Comparison of ENCODE assay signal across 9 mouse cellular contexts in the genomic region with DNA sequence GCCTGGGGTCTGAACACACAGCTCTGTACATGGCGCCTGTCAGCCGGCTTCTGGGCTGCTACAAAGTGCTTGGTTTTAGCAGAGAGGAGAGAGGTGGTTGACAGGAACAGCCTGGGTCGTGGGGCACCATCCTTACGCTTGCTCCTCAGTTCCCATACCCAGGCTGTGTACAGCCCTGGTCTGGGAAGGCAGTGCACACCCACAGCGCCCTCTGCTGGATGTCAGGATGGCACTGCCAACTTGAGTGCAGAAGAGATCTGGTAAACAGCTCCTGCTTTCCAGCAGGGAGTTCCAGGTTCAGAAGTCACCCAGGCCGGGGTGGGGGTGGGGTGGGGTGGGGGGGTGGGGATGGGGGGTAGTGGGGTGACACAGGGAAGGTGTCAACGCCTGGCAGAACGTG.
DNase-seq lines count a peak whose midpoint lies in the region; ATAC-seq lines count a peak whose summit lies in the region.
"Had no signal": no experiment of that assay in that cellular context is flagged by ENCODE, and none has a peak within 500 bp of the region (broad histone marks: within the 10 kb centered on the region; RNA-seq: fewer than 3 reads in every experiment).

No protein-coding gene starts in this region.

- H3K36me3 ChIP-seq in liver, embryonic 12.5 days, result no peaks in the 10 kb centered on the region
- no peaks in the 10 kb centered on the region for H3K36me3 ChIP-seq in limb, embryonic 11.5 days (ENCODE audit: control insufficient read depth, insufficient read depth, low read length)
- no peaks in the 10 kb centered on the region for H3K36me3 ChIP-seq in stomach, embryonic 16.5 days (ENCODE audit: control insufficient read depth, insufficient read depth, low read length)
- H3K36me3 ChIP-seq: G1E had no signal

- peak; percentile 73 for DNase-seq in liver
- DNase-seq in embryo, embryonic 9.5 days (ENCODE audit: extremely low spot score), result peak; percentile 74
- peak; percentile 72 to 90 for DNase-seq in heart, adult 18-20 months
- DNase-seq in kidney, adult 8-10 months, result peak; percentile 74 to 85
- peak; percentile 91 for DNase-seq in limb, embryonic 11.5 days (ENCODE audit: low spot score)
- DNase-seq in neural tube, embryonic 10.5 days (ENCODE audit: extremely low spot score, low spot score), result peak; percentile 87

- H3K4me2 ChIP-seq in liver, embryonic 12.5 days, result no peak overlapping the region
- H3K4me2 ChIP-seq in limb, embryonic 11.5 days (ENCODE audit: low read depth, severe bottlenecking), result no peak overlapping the region
- no peak overlapping the region for H3K4me2 ChIP-seq in stomach, embryonic 16.5 days (ENCODE audit: low read depth, low read length)

- H3K4me3 ChIP-seq in liver, embryonic 12.5 days, result no peak overlapping the region
- no peak overlapping the region for H3K4me3 ChIP-seq in limb, embryonic 11.5 days (ENCODE audit: low read depth, low read length)
- H3K4me3 ChIP-seq in stomach, embryonic 16.5 days (replicated peaks; ENCODE audit: low read length), result no peak overlapping the region

- H3K9me3 ChIP-seq in liver, embryonic 12.5 days (replicated peaks), result no peaks in the 10 kb centered on the region
- no peaks in the 10 kb centered on the region for H3K9me3 ChIP-seq in limb, embryonic 11.5 days (ENCODE audit: control insufficient read depth, low read length)
- no peaks in the 10 kb centered on the region for H3K9me3 ChIP-seq in stomach, embryonic 16.5 days (replicated peaks; ENCODE audit: control insufficient read depth, low read length)

- no peak overlapping the region for H3K9ac ChIP-seq in liver, embryonic 12.5 days
- H3K9ac ChIP-seq in limb, embryonic 11.5 days (ENCODE audit: low read length), result no peak overlapping the region
- no peak overlapping the region for H3K9ac ChIP-seq in stomach, embryonic 16.5 days (ENCODE audit: low read length)

- H3K27ac ChIP-seq in liver, embryonic 12.5 days, result no peak overlapping the region
- H3K27ac ChIP-seq in limb, embryonic 11.5 days (replicated peaks; ENCODE audit: low read depth, low read length), result no peak overlapping the region
- H3K27ac ChIP-seq in stomach, embryonic 16.5 days (ENCODE audit: low read length), result no peak overlapping the region

- WGBS in liver, embryonic 12.5 days (ENCODE audit: insufficient replicate concordance), result 18% methylated on average over 7 of the region's 8 CpGs
- 11% methylated on average over 8 of the region's 8 CpGs for WGBS in limb, embryonic 11.5 days
- whole genome bisulfite sequencing in stomach, embryonic 16.5 days, result 11% methylated on average over 8 of the region's 8 CpGs

- H3K4me1 ChIP-seq in liver, embryonic 12.5 days, result no peaks in the 10 kb centered on the region
- 0 out of 2 replicates have a peak, but pooled peaks cover 2% of the 10 kb centered on the region for H3K4me1 ChIP-seq in limb, embryonic 11.5 days (ENCODE audit: control insufficient read depth, insufficient read depth, low read length)
- no peaks in the 10 kb centered on the region for H3K4me1 ChIP-seq in stomach, embryonic 16.5 days (ENCODE audit: control insufficient read depth, insufficient read depth, low read length)

- peaks cover 25% of the 10 kb centered on the region for H3K27me3 ChIP-seq in liver, embryonic 12.5 days (replicated peaks)
- H3K27me3 ChIP-seq in limb, embryonic 11.5 days (ENCODE audit: control insufficient read depth, insufficient read depth, low read length), result no peaks in the 10 kb centered on the region
- H3K27me3 ChIP-seq in stomach, embryonic 16.5 days (ENCODE audit: control insufficient read depth, insufficient read depth, low read length), result no peaks in the 10 kb centered on the region

- no peak for ATAC-seq in liver, embryonic 12.5 days
- 0 out of 2 replicates have a peak, but pooled peaks have one; percentile 51 for ATAC-seq in limb, embryonic 11.5 days (ENCODE audit: insufficient number of reproducible peaks, low FRiP score, low TSS enrichment, low read depth)
- ATAC-seq in stomach, embryonic 16.5 days (ENCODE audit: insufficient read depth, low FRiP score), result peak; percentile 78
